Mouse (Mus musculus) heart, embryonic 14.5 days (tissue): ENCODE results near the gene Eml2. TPM values are rescaled to one million over a fixed set of nuclear protein-coding genes. Genes with fewer than 3 reads are reported as not detected.

Experiments used
- ATAC-seq: fragments of 200-750 bp; cut with Nextera tagmentation; 2 replicates; pipeline ENCODE4 v1.8.0; 2017; ENCODE audit warnings: low read depth, moderate TSS enrichment; ENCODE audit not compliant: insufficient number of reproducible peaks, insufficient read depth, low FRiP score
- H3K27ac ChIP-seq, 2 experiments: fragments of 200-500 bp in 1 of 2; fragments of 300-500 bp in 1 of 2; sonication (generic) in 1 of 2; replicated peaks in 1 of 2; 2 replicates each; pipeline ENCODE4 v1.5.1; 2012 to 2014; ENCODE audit warnings: low read depth in 2 of 2, low read length in 2 of 2, control low read depth in 1 of 2, mild to moderate bottlenecking in 1 of 2, mixed read lengths in 1 of 2; ENCODE audit not compliant: control insufficient read depth in 1 of 2, insufficient read depth in 1 of 2
- H3K27me3 ChIP-seq: fragments of 300-500 bp; sonication (generic); 2 replicates; pipeline ENCODE4 v1.6.1; 2014; ENCODE audit warnings: mild to moderate bottlenecking, low read length, control low read depth; ENCODE audit not compliant: control insufficient read depth, insufficient read depth
- H3K36me3 ChIP-seq: fragments of 300-500 bp; sonication (generic); 2 replicates; pipeline ENCODE4 v1.6.1; 2014; ENCODE audit warnings: mild to moderate bottlenecking, control low read depth, low read length, mixed read lengths; ENCODE audit not compliant: control insufficient read depth, insufficient read depth
- H3K4me1 ChIP-seq, 2 experiments: fragments of 200-500 bp in 1 of 2; fragments of 300-500 bp in 1 of 2; sonication (generic) in 1 of 2; 2 replicates each; pipeline ENCODE4 v1.6.1; 2012 to 2014; ENCODE audit warnings: low read length in 2 of 2, control low read depth in 1 of 2, mixed read lengths in 1 of 2; ENCODE audit not compliant: control insufficient read depth in 2 of 2, insufficient read depth in 2 of 2
- H3K4me2 ChIP-seq: fragments of 300-500 bp; sonication (generic); 2 replicates; pipeline ENCODE4 v1.6.1; 2014; ENCODE audit warnings: mild to moderate bottlenecking, low read length
- H3K4me3 ChIP-seq, 2 experiments: fragments of 200-500 bp in 1 of 2; fragments of 300-500 bp in 1 of 2; sonication (generic) in 1 of 2; 2 replicates each; pipeline ENCODE4 v1.5.1; 2012 to 2014; ENCODE audit warnings: low read length in 2 of 2, mild to moderate bottlenecking in 2 of 2, control low read depth in 1 of 2, low read depth in 1 of 2, moderate library complexity in 1 of 2; ENCODE audit not compliant: control insufficient read depth in 1 of 2, insufficient read depth in 1 of 2
- H3K9ac ChIP-seq: fragments of 300-500 bp; sonication (generic); 2 replicates; pipeline ENCODE4 v1.6.1; 2014; ENCODE audit warnings: mild to moderate bottlenecking, low read length
- H3K9me3 ChIP-seq: fragments of 300-500 bp; sonication (generic); 2 replicates; pipeline ENCODE4 v1.6.1; 2016; ENCODE audit warnings: low read length, control low read depth; ENCODE audit not compliant: control insufficient read depth
- WGBS: fragments of 180-500 bp; shearing (Covaris S2); extraction: QIAGEN DNeasy Blood & Tissue Kit; methylation state at CpG from one replicate; pipeline ENCODE4 v1.1.7; 2014; 5-methylcytosine and 5-hydroxymethylcytosine counted together
- polyA plus RNA-seq: library from polyadenylated mRNA; unstranded; fragments of >200 nt; fragmentation: Nextera tagmentation; extraction: Ambion mirVana; gene quantifications from 2 replicates; pipeline ENCODE4 v1.2.1, GENCODE M21; 2014

Eml2 gene
- polyA plus RNA-seq, 1 experiment from 2014 or later: 8.3 TPM

DNA sequence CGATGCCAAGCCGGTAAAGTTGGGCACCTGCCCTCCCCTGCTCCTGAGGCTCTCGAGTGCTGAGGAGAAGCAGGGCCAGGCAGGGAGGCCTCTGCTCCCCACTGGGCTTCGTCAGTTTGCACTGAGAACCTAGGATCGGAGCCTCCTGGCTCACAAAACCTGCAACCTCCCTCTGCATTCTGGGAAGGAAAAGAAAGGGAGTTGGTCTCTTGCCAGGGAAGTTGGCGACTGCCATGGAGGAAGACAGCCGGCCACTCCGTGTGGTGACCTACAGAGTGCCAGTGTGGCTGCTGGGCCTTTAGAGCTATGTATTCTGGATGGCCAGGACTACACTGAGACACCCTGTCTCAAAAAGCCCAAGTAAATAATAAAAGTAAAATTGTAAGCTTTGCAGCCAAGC, 21.4 kb upstream of the Eml2 start:
- Histone ChIP-seq H3K4me2 (no peak overlapping the region), H3K4me3 (no peak overlapping the region), H3K9me3 (no peaks in the 10 kb centered on the region), H3K9ac (no peak overlapping the region; the same call in 1 of the 2 replicates), H3K4me1 (peaks cover 10 to 21% of the 10 kb centered on the region in 2 experiments), H3K27me3 (peaks cover 8% of the 10 kb centered on the region; the same call in 1 of the 2 replicates), H3K27ac (no peak overlapping the region), H3K36me3 (peaks cover 46% of the 10 kb centered on the region)
- 68% methylated on average over 8 of the region's 8 CpGs for WGBS
- ATAC-seq: no peak

DNA sequence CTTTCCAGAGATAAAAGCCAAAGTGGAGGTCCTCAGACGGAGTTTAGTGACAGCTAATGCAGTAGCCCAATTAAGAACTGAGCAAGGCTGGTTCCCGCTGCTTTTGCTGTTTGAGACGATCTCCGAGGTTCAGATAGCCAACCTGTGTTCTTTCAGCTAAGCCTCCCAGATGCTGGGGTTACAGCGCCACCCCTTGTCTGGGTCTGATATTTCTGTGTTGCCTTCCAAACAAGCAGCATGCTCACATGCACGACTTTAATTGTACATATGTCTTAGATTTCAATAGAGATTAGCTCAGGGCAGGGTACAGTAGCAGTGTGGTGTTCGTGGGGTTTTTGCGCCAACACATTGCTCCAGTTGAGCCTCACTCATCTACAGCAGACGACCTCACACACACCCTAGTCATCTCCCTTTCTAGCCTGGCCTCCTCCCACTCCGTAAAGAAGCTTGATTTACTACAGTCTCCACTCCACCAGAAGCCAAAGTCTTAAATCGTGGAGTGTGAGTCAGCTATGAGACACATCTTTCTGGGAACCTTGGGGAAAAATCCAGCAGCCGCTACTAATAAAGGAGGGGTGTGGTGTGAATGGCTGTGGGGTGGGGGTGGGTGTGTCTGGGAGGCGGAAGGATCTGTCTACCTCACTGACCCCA, 20.3 kb upstream of the Eml2 start:
- 58% methylated on average over 13 of the region's 13 CpGs for WGBS
- no peak overlapping the region for H3K9ac ChIP-seq
- H3K9me3 ChIP-seq: no peaks in the 10 kb centered on the region
- peaks cover 10 to 20% of the 10 kb centered on the region in 2 experiments for H3K4me1 ChIP-seq
- H3K4me3 ChIP-seq: no peak overlapping the region
- H3K27me3 ChIP-seq: peaks cover 10% of the 10 kb centered on the region; the same call in 1 of the 2 replicates
- H3K36me3 ChIP-seq: peaks cover 46% of the 10 kb centered on the region
- H3K4me2 ChIP-seq: no peak overlapping the region
- ATAC-seq: no peak
- no peak overlapping the region for H3K27ac ChIP-seq

DNA sequence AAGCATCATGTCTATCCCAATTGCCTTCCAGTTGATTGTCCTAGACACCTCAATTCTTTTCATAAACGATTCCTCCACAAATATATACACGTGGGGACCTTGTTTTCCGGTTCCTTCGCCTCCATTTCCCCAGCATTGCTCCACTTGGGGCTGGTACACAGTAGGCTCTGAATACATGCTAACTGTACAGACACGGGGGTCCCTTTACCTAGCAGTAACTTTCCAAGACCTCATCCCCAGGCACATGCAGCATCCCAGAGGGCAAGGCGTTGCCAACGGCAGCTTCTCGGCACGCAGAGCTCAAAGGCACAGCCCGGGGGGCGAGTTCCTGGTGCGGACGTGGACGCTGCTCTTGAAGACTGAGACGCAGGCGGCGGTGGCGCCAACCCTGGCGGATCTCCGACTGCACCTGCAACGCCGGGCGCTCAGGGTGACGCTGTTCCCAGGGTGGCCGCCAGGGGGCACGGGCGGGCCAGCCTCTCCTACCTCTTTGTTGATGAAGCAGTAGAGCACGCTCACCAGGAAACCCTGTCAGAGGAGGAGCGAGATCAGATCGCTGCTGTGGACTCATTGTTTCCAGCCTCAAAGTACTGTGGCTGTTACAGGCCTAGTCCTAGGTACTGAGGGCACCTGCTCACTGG, 18.9 kb upstream of the Eml2 start:
- peak; percentile 65 for ATAC-seq
- Histone ChIP-seq H3K9me3 (no peaks in the 10 kb centered on the region), H3K27me3 (peaks cover 10% of the 10 kb centered on the region; the same call in 1 of the 2 replicates), H3K9ac (peak overlapping the region; percentile 61), H3K4me2 (peak overlapping the region; percentile 57), H3K27ac (peak overlapping the region; percentile 43 to 61; a peak in 2 of 4 replicates), H3K4me3 (no peak overlapping the region), H3K36me3 (peaks cover 40% of the 10 kb centered on the region), H3K4me1 (peaks cover 10 to 19% of the 10 kb centered on the region in 2 experiments)
- 3% methylated on average over 30 of the region's 30 CpGs for WGBS

DNA sequence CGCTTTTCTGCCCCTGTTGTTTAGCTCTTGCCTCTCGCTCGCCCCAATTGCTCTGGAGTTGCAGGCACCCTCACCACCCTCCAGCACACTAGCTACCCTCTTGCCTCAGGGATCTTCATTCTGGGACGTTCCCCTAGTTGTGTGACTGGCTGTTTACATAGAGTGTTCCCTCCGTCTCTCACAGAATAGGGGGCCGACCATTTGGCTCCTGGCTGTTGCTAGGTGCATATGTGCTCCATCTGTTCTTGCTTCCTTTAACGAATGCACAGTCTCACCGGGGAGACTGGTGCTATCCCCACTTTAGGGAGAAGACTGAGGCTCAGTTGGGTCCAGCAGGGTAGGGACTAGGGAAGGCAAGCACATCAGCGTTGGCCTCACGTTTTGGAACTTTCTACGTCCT, 17.6 kb upstream of the Eml2 start:
- ATAC-seq: no peak
- 71% methylated on average over 11 of the region's 11 CpGs for WGBS
- Histone ChIP-seq H3K36me3 (peaks cover 32% of the 10 kb centered on the region), H3K4me2 (no peak overlapping the region), H3K4me3 (no peak overlapping the region), H3K9ac (no peak overlapping the region), H3K27me3 (peaks cover 10% of the 10 kb centered on the region; the same call in 1 of the 2 replicates), H3K9me3 (no peaks in the 10 kb centered on the region), H3K27ac (no peak overlapping the region), H3K4me1 (peaks cover 10 to 19% of the 10 kb centered on the region in 2 experiments)

DNA sequence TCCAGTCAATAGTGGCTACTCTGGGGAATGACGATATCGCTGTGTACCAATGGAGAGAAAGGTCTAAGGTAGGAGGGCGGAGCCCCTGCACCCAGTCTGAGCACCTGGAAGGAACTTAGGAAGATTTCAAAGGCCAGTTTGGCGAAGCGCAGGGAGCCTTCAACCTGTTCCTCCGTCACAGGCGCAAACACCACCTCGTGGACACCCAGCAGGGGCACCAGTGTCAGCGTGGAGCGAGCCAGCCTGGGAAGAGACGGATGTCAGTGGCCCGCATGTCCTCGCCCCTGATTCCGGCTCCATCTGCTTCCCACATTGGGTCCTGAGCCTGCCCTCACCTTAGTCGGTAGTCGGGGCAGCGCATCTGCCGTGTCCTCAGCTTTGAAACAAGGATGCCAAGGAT, 16.8 kb upstream of the Eml2 start:
- no peak overlapping the region for H3K9ac ChIP-seq
- peak overlapping the region in 1 of 2 experiments; percentile 41; a peak in 1 of 4 replicates for H3K4me3 ChIP-seq
- peaks cover 17 to 27% of the 10 kb centered on the region in 2 experiments for H3K4me1 ChIP-seq
- WGBS: 16% methylated on average over 18 of the region's 18 CpGs
- no peak overlapping the region for H3K27ac ChIP-seq
- H3K36me3 ChIP-seq: peaks cover 24% of the 10 kb centered on the region
- H3K27me3 ChIP-seq: peaks cover 10% of the 10 kb centered on the region; the same call in 1 of the 2 replicates
- ATAC-seq: no peak
- H3K9me3 ChIP-seq: no peaks in the 10 kb centered on the region
- H3K4me2 ChIP-seq: peak overlapping the region; percentile 68

DNA sequence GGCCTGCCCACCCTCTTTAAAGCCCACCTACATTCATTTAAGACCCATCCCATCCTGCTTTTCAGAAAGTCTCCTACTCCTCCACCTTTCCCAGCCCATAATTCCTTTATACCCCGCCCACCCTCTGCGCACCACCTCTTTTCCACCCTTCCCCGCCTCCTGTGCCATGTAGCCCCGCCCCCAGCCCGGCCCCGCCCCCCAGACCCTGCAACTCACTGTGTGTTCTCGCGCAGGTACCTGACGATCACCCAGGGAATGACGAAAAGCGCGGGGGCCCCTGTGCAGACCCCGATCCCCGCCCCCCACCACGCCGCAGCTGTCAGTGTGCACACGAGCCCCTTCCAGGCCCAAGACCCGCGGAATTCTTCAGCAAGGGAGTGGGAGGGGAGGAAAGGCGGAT, 16.1 kb upstream of the Eml2 start:
- WGBS: 4% methylated on average over 20 of the region's 20 CpGs
- Histone ChIP-seq H3K4me2 (peak overlapping the region; percentile 68), H3K27ac (no peak overlapping the region), H3K4me3 (peak overlapping the region; percentile 29 to 41), H3K4me1 (peaks cover 24 to 34% of the 10 kb centered on the region in 2 experiments), H3K27me3 (peaks cover 10% of the 10 kb centered on the region; the same call in 1 of the 2 replicates), H3K9ac (peak overlapping the region; percentile 67), H3K36me3 (peaks cover 18% of the 10 kb centered on the region), H3K9me3 (no peaks in the 10 kb centered on the region)
- ATAC-seq: 0 out of 2 replicates have a peak, but pooled peaks have one; percentile 6

DNA sequence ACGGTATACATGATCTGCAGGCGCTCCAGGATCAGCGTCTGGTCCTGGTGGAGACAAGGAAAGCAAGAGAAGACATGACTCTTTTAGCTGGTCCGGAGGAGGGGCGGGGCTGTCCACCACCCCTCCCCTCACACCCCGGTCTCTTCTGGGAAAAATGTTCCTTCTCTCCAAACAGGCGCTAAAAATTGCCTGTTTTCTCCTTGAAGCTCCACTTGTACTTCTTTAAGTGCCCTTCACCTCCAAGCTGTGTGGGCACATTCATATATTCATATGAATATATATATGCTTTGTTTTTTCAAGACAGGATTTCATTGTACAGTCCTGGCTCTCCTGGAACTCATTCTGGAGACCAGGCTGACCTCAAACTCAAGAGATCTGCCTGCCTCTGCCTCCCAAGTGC, 13.3 kb upstream of the Eml2 start:
- no peak overlapping the region for H3K4me3 ChIP-seq
- no peak for ATAC-seq
- peaks cover 23 to 36% of the 10 kb centered on the region in 2 experiments for H3K4me1 ChIP-seq
- no peaks in the 10 kb centered on the region for H3K9me3 ChIP-seq
- no peak overlapping the region for H3K27ac ChIP-seq
- 76% methylated on average over 7 of the region's 7 CpGs for WGBS
- H3K27me3 ChIP-seq: peaks cover 10% of the 10 kb centered on the region; the same call in 1 of the 2 replicates
- no peak overlapping the region for H3K9ac ChIP-seq
- H3K4me2 ChIP-seq: no peak overlapping the region
- peaks cover 11% of the 10 kb centered on the region for H3K36me3 ChIP-seq
